Mouse (Mus musculus) G1E (cell line): Measurements from ENCODE around the gene Ptprs.

Source experiments
- CTCF ChIP-seq: IDR thresholded peaks from 2 replicates; pipeline ENCODE4 v1.5.1; 2012; ENCODE audit warnings: low read depth, low read length, inconsistent platforms, mixed read lengths
- GATA1 ChIP-seq: IDR thresholded peaks from 2 replicates; pipeline ENCODE4 v1.6.1; 2012; ENCODE audit warnings: borderline replicate concordance, low read length, inconsistent platforms, mixed read lengths
- TAL1 ChIP-seq: conservative IDR thresholded peaks from 2 replicates; pipeline ENCODE4 v1.6.1; 2012; ENCODE audit warnings: low read depth, low read length, inconsistent platforms, mixed read lengths

DNA sequence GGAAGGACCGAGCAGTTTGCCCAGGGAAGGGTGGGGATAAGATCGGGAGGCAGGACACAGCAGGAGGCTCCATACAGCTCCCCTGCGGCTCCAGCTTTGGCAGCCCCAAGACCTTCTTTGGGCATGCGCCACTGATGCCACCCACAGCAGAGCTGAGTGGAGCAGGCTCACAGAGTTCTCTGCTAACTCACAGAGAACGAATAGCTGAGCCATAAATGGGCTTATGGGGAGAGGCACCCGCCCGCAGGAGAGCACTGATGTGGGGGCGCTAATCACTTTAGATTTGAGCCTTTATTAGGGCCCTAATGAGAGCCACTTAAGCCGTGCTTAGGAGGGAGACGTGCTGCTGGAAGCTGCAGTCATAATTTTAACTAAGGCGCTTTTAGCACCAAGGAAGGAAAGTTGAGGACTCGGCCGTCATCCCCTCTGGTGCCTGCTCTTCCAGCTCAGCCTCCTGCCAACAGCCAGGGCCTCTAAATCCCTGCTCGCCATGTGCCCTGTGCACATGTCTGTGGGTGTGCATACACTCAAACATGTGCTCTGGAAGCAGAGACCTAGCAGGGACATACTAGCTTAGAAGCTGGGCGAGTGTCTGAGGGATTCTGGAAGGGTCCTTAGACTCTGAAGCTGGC, 105.1 kb downstream of the Ptprs start:
- no peak for TF ChIP-seq GATA1
- TF ChIP-seq CTCF, result no peak
- TF ChIP-seq TAL1, result no peak
